Mouse (Mus musculus): ENCODE results near the gene Plvap. TPM values are rescaled to one million over a fixed set of nuclear protein-coding genes. Genes with fewer than 3 reads are reported as not detected.
"Not testable (repeated sequence)": the region's sequence is repeated elsewhere in the genome, so short reads cannot be mapped to it uniquely, and the experiment has no call there.

Plvap gene
- total RNA-seq (2021), result 116 and 123 TPM in 2 replicates
- long read RNA-seq, experiment 1, transcript Plvap-201 (6 exons, 1,987 nt), result major isoform, 331 of 352 reads
- long read RNA-seq, experiment 1, partial matches to known transcripts, result 16 of 352 reads
- long read RNA-seq, experiment 1, other reads (novel, unspliced or antisense), result 5 of 352 reads
- long read RNA-seq, experiment 2, transcript Plvap-201 (6 exons, 1,987 nt), result major isoform, 195 of 216 reads
- long read RNA-seq, experiment 2, partial matches to known transcripts, result 12 of 216 reads
- long read RNA-seq, experiment 2, other reads (novel, unspliced or antisense), result 9 of 216 reads

GRCm38 (mm10) chr8:71511644-71512043 is at the start of gene Plvap:
Gene Plvap, minus strand, starts transcription at chr8:71511752.
- peak; percentile 38 for DNase-seq

GRCm38 (mm10) chr8:71560765-71561164 is 49.2 kb upstream of the Plvap start:
- peak; percentile 47 for DNase-seq

- no peak for DNase-seq
Measured at GRCm38 (mm10) chr8:71560071-71560470, 48.5 kb upstream of the Plvap start.

DNA sequence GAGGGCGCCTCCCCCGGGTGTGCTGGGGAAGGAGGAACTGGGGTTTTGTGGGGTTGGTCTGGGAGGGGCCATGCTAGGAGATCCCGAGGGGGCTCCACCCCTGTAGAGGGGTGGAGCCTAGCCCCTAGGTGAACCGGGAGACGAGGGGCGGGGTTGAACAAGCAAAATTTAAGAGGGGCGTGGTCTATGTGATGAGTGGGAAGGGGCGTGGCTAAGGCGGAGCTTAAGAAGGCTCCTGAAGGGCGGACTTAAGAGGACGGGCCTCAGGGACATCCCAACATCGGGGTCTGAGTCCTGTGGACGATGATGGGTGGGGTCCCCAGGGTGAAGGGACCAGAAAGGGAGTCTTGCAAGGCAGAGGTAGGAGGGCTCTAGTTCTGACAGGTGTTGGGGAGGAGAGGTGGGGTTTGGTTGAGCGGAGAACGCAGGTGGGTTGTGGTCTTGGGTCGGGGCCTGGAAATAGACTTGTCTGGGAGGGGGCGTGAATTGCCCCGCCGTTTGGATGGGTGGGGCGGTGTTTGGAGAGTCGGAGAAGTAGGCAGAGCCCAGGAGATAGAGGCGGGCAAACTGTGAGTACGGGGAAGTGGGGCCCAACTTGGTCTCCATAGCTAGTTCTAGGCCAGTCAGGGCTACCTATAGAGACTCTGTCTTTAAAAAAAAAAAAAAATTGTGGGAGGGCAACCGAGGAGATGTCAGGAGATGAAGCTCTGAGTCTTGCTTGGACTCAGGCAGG is 47.6 kb upstream of the Plvap start:
- DNase-seq, result peak; percentile 90

DNA sequence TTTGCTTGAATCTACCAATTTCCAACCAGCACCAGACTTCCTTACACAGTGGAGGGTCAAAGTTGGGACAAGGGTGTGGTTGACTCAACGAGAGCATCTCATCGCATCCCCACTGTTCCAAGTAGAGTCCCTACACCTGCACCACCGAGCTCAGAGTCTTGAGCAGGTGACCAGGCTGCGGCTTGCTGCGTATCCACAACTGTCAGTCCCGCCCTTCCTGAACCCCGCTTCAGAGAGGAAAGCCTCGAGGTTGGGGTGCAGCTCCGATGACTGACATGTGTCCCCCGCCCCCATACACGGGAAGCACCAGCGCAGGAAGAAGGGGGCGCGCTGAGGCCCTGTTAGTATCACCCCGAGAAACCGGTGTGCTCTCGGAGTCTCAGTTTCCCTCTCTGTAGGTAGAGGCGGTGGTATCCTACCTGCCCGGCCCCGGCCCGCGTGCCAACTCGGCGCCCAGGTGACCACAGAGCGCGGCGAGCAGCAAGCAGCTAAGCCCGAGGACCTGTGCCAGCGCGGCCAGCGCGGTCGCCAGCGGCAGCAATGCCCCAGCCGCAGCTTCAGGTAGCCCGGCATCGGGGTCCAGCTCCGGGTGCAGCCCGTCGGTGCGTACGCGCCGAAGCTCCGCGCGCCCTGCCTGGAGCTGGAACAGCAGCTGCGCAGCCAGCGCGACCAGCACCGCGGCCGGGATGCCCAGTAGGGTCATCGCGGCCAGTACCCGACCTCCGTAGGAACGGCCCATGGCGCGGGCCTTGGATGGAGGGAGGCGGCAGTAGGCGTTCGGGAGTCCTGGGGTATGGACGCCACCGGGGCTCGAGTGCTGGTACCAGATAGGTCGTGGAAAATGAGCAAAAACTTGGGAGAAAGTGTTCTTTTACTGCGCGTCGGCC is 46.8 kb upstream of the Plvap start, which contains the start of gene Tmem221:
Tmem221 (minus strand) TSS at position 801 of the 887 bp plus-strand sequence.
- DNase-seq, result peak; percentile 42

GRCm38 (mm10) chr8:71554644-71555043 is 43.1 kb upstream of the Plvap start:
- no peak for DNase-seq

- DNase-seq, result no peak
Measured at GRCm38 (mm10) chr8:71554001-71554400, 42.4 kb upstream of the Plvap start.

GRCm38 (mm10) chr8:71552770-71553169 is 41.2 kb upstream of the Plvap start:
- DNase-seq, result no peak

GRCm38 (mm10) chr8:71550754-71551153 is 39.2 kb upstream of the Plvap start:
- DNase-seq, result no peak

GRCm38 (mm10) chr8:71547590-71547989 is 36.0 kb upstream of the Plvap start:
- DNase-seq, result no peak

GRCm38 (mm10) chr8:71545053-71545452 is 33.5 kb upstream of the Plvap start:
- DNase-seq, result no peak

- no peak for DNase-seq
Measured at GRCm38 (mm10) chr8:71543755-71544154, 32.2 kb upstream of the Plvap start.

DNA sequence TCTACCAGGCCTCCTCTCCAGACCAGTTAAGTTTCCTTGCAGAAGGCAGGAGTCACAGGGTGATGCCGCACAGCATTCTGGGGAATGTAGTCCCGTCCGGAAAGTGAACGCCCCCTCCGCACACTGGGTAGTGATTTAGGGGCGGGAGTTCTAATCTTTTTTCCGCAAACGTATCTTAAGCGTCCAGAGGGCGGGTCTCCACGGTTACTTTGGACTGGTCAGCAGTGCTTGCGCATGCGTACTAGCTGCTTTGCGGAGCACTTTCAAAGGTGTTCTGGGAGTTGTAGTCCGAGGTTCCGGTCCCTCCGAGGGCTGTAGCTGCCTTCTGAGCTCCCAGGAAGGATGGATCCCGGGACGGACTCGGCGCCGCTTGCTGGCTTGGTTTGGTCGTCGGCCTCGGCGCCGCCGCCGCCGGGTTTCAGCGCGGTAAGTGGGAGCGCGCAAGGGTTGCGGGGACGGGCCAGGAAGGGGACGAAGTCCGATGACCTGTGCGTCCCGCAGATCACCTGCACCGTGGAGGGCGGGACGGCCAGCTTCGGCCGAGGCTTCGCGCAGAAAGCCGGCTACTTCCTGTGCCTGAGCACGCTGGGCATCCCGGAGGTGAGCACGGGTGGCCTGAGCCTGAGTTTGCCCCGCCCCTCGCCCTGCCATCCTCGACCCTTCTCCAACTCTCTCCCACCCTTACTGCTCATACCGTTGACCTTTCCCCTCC is 31.2 kb upstream of the Plvap start, which contains the start of gene Mvb12a:
Mvb12a (plus strand) TSS at position 291 of the 712 bp plus-strand sequence.
- DNase-seq, result peak; percentile 97

- DNase-seq, result peak; percentile 94
Measured at GRCm38 (mm10) chr8:71537028-71537867, 25.7 kb upstream of the Plvap start, which contains the start of gene Bst2. Gene Bst2, minus strand, starts transcription at chr8:71537456.

DNA sequence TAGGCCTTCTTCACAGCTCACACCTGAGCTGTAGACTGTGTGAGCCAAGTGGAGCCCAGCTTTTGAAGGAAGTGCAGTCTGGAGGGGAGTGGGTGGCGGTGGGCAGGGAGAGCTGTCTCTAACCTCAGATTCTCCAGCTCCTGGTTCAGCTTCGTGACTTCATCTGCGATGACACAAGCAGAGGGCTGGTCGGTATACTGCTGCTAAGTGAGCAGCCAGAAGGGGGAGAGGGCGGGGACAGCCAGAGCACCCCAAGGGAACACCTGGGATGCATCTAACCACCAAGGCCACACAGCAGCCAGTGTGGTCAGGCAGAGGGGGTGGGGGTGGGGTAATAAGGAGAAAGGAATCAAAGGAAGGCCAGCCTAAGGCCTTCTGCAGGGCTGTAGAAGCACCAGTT is 24.1 kb upstream of the Plvap start:
- DNase-seq, result no peak

- no peak for DNase-seq
Measured at GRCm38 (mm10) chr8:71534263-71534810, 22.8 kb upstream of the Plvap start.

DNA sequence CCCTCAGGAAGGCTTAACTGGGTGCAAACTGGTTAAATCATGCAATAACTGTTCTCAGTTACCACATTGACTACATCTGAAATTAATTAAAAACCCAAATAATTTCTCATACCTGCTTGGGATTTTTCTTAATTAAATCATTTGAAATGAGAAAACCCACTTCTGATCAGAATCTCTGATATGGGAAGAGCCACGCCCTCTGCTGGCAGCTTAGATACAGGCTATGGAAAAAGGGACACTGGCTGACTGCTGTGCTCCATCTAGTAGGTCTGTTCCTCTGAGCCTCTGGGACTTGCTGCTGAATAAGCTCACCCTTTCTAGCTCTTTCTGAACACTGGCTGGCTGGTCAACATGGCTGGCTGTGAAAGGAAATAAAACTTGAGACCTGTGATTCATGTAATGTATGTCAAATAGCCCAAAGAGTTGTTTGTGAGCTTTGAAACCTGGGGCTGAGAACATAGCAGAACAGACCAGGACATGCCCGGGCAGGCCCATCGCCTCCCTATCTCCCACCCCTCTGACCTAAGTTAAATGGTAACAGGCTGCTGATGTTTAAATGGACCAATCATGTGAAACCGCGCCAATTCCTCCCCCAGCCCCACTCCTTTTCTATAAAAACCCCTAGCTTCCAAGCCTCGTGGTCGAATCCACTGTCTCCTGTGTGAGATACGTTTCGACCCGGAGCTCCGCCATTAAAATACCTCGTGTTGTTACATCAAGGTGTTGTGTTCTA is 19.3 kb upstream of the Plvap start:
- DNase-seq, result not testable (repeated sequence)

GRCm38 (mm10) chr8:71528362-71529073 is 17.0 kb upstream of the Plvap start:
- no peak for DNase-seq

Measured in adrenal gland, postnatal 14 days (tissue).